Mouse (Mus musculus) layer of hippocampus, adult 8-10 months (tissue): ENCODE data around the gene Ccm2l. TPM values are rescaled to one million over a fixed set of nuclear protein-coding genes. Genes with fewer than 3 reads are reported as not detected.

ENCODE experiments used
- DNase-seq, 2 experiments: peaks; one replicate each; pipeline ENCODE4 v3.0.0; 2022; ENCODE audit warnings: low spot score in 2 of 2
- total RNA-seq, 4 experiments: library from RNA; stranded (reverse); gene quantifications; 2 replicates each; pipeline ENCODE4 v1.2.4; 2022

Ccm2l gene
- total RNA-seq, 4 experiments from 2014 or later: 4.9 to 6.4 (median 5.6) TPM

DNA sequence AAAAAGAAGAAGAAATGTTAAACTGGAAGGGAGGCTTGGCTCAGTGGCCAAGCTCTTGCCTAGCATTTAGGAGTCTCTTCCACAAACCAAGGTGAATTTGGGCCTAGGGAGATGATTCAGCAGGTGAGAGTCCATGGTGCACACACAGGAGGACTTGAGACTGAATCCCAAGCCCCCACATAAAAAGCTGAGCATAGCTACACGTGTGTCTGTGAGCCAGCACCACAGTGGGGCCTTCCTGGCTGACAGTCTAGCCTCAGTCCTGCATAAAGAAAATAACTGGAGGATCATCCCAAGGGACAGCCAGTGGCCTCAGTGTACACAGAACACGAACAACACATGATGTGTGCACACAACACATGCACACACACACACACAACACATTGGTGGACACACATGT, 23.6 kb downstream of the Ccm2l start:
- DNase-seq: no peak

DNA sequence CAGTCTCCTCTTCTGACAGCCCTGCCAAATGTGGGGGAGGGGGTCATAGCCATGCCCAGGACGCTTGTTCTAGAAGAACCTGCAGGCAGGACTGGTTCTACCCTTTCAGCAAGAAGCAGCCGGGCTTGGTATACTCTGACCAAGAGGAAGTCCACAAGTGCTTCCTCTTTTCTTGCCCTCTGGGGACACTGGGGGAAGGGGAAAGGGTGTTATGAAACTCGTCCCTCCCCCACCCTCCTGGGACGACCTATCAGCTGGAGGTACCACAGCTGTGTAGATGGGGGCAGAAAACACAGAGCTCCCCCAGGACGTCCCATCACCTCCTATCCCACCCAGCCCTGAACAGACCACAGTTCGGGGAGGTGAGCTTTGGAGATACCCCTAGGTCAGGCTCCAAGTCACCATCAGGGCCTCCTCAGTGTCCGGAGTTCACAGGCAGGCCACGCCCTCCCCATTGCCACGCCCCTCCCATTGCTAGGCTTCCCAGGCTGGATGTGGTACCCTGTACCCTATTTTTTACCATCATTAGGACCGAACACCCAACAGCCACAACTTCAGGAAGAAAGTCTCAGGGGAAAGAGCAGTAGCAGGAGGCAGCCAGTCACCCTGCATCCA, 24.9 kb downstream of the Ccm2l start:
- DNase-seq: no peak

DNA sequence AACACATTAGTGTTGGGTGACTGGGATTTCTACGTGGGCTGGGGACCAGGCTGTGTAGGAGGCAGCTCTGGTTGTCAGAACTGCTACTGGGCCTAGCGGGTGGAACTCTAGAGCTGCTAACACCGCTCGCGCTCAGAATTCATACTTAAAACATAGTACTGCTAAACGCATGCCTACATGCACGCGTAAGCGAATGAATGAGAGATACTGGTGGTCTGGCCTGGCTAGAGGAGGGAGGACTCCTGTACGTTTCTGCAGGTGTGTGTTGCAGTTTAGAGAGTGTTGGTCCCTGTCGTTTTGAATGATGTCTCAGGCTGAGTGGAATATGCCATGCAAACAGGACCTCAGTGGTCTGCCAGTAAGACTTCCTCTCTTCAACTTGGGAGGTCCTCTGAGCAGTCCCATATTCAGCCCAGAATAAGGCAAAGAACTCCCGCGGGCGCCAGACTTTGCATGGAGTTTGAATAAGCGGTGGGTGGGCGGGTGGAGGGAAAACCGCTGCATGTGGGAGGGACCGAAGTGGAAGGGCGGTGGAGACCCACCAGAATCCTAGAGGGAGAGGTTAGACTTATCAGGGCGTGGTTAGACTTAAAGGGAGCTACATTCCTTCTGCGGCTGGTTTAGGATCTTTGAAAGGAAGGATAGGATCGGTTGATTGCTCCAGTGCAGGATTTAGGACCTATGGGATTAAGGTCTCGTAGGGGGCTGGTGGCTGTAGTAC, 41.5 kb downstream of the Ccm2l start:
- no peak for DNase-seq

DNA sequence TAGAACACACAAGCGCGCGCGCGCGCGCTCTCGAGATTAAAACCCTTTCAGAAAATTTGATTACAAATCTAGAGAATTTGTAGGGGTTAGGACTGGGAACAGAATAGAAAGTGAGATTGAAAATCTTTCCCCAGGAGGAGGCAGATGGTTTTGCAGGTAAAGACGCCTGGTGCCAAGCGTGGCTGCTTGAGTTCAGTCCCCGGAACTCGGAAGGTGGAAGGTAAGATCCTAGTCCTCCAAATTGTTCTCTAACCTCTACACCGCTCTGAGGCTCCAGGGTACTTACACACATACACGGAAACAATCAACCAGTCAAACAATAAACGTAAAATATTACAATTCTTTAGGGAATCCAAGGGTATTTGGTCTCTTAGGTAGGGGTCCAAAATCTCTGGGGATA, 42.0 kb downstream of the Ccm2l start:
- DNase-seq: no peak

- DNase-seq: no peak
Measured at GRCm38 (mm10) chr2:153108313-153109264, 42.8 kb downstream of the Ccm2l start, which contains the start of gene Hck. Gene Hck, plus strand, starts transcription at chr2:153108468.

- no peak for DNase-seq
Measured at GRCm38 (mm10) chr2:153109596-153109995, 43.8 kb downstream of the Ccm2l start.

DNA sequence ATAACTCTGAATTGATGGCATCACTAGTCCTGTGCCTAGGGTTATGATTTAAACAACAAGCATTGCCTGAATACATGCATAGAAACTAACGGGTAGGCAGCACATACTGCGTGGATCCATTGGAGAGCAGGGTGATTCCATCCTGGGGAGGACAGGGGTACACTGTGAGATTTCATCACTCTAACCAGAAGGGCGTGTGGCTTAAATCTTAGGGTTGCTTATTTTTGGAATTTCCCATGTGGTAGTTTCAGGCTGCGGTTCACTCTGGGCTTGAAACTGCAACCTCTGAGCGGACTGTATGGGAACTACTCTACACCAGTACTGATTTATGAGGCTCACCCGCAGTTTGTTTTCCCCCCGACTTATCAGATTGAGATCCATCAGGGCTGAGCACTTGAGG, 45.5 kb downstream of the Ccm2l start:
- no peak for DNase-seq

- no peak for DNase-seq
Measured at GRCm38 (mm10) chr2:153115679-153116081, 49.9 kb downstream of the Ccm2l start.

DNA sequence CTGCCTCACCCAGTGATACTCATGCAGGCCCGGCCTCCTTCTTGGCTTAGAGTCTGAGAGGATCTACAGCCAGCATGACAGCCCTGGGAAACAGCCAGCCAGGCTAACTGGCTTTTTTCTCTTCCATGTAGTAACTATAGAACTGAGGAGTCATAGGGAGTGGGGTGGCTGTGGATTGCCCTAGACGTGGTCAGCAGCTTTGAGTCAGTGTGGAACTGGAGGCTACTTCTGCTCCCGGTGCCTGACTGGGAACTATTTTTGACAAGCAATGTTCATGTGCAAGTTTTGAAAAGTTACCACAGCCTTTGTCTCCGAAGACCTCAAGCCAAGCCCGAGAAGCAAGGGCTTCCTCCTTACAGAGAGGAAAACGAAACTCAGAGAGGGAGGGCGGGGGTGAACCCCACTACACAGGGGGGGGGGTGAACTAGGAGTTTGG, 51.3 kb downstream of the Ccm2l start:
- DNase-seq: no peak

DNA sequence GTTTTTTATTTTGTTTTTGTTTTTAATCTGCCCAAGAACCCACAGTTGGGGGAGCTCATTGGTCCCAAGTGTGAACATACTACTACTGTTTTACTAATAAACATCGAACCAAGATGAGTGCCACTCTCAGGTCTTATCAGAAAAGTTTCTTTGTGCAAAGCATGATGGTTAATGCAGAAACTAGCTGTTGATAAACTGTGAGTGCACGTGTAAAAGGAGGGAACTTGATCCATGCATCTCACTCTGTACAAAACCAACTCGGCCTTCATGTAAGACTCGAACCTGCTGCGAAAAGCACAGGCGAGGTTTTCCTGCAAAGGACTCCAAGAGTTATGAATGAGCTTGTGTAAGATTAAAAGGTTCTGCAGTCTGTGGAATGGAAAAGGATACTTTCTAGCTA, 53.7 kb downstream of the Ccm2l start:
- no peak for DNase-seq

DNA sequence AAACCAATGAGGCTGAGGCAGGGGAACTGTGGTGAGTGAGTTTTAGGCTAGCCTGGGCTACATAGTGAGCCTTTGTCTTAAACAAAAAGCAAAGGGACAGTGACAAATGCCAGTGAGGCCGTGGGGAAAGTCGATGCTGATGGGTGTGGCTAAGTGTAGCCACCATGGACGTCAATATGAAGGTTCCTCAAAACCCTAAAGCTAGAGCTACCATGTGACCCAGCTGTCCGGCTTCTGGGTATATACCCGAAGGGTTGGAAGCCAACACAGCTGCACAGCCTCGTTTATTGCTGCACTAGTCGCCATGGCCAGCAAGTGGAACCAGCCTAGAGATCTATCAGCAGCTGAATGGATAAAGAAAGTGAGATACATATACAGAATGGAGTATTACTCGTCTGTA, 54.4 kb downstream of the Ccm2l start:
- DNase-seq: no peak

DNA sequence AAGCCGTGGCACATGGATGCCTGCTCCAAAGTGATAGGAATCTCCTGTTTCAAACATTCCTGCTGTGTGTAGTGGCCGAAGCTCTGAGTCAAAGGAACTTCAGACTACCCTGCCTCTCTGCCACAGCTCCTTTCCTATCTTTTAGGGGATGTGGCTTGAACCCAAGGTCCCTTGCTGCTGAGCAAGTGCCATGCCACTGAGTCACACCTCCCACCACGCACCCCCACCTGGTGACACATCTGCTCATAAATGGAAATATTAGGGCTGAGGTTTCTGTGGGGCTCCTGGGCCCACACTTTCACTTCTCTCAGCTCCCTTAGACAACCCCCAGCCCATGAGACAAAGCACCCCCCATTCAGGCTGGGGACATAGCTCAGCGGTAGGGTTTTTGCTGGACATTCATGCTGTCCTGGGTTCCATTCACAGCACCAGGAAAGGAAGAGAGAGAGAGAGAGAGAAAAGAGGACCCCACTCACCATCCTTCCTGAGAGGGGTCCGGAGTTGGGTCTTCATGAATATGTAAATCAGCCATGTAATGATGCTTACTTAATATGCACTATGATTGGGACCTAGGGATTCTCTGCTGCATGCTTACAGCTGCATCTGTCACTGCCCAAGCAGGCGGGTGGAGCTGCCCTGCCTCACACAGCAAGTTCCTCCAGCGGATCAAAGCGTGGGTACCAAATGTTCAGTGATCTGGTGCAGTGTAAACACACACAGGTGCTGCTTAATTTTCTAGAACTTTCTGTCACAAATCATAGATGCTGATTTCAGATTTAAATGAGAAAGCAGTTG, 56.3 kb downstream of the Ccm2l start:
- no peak for DNase-seq

DNA sequence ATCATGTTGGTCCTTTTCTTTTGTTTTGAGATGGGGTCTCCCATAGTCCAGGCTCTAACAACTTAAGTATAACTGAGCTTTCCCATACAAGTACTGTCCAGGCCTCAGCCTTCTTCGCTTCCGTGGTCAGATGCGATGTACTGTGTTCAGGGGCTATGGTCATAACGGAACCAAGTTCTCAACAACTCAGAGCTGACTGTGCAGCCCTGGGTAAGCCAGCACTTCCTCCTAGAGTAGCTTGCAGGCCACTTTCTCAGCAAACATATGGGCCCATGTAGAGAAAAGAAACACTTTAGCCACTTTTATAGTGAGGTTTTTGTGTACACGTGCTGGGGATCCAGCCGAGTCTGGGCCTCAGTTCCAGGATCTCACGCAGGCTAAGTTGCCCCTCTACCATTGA, 56.9 kb downstream of the Ccm2l start:
- DNase-seq: no peak

DNA sequence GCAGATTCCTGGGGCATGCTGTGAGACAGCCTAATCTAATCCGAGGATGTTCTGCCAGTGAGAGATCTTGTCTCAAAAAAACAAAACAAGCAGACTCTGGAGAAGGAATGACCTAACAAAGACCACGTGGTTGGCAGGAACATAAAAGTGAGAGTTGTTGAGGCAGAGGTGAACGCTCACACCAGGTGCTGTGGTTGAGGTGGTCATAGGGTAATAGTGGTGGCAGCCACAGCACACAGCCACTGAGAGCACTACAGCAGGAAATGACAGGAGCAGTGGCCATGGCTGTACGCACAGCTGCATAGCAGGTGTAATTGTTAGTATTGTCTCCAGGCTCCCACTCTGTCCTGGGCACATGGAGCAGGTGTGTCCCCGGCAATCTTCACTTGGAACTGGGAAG, 60.1 kb downstream of the Ccm2l start:
- DNase-seq: no peak

DNA sequence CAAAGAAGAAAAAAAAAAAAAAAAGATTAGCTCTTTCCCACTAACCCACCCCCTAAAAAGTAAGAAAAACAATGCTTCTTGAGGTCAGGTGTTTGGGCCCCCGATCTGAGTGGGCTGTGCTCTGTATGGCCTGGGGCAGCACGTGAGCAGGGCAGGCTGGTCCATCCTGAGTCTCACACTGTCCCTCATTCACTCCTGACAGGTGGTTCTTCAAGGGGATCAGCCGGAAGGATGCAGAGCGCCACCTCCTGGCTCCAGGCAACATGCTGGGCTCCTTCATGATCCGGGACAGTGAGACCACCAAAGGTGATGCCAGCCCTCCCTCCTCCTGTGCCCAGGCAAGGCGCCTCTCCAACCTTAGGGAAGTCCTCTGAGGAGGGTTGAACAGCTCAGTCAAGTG, 65.3 kb downstream of the Ccm2l start:
- no peak for DNase-seq

Other genes with a start within 250 kb of the Ccm2l start
- gene Bcl2l1, start 234.2 kb upstream of the Ccm2l start, total RNA-seq: 100 to 1,000 TPM; 124 to 140 (median 132) TPM
- 1 to 10 TPM; 1.2 to 2.3 (median 1.7) TPM for gene Tpx2, start 218.0 kb upstream of the Ccm2l start, total RNA-seq
- not detected for gene Mylk2, start 154.6 kb upstream of the Ccm2l start, total RNA-seq
- under 1 TPM; 0.50 to 0.96 (median 0.78) TPM for gene Foxs1, start 132.7 kb upstream of the Ccm2l start, total RNA-seq
- gene Dusp15, start 114.3 kb upstream of the Ccm2l start, total RNA-seq: 10 to 100 TPM; 11.5 to 15.4 (median 12.6) TPM
- 1 to 10 TPM in 3 of 4 experiments, under 1 TPM in 1; 0.95 to 1.9 (median 1.5) TPM for gene Ttll9, start 103.5 kb upstream of the Ccm2l start, total RNA-seq
- gene Pdrg1, start 50.5 kb upstream of the Ccm2l start, total RNA-seq: 10 to 100 TPM; 39.5 to 56.6 (median 50.7) TPM
- gene Xkr7, start 34.1 kb upstream of the Ccm2l start, total RNA-seq: 1 to 10 TPM; 1.4 to 2.3 (median 2.0) TPM
- 1 to 10 TPM; 1.6 to 5.9 (median 3.6) TPM for gene Hck, start 42.5 kb downstream of the Ccm2l start, total RNA-seq
- 100 to 1,000 TPM in 3 of 4 experiments, 10 to 100 TPM in 1; 93.5 to 116 (median 103) TPM for gene Tm9sf4, start 95.3 kb downstream of the Ccm2l start, total RNA-seq
- 10 to 100 TPM; 22.1 to 24.5 (median 23.5) TPM for gene Tspyl3, start 159.5 kb downstream of the Ccm2l start, total RNA-seq
- 1 to 10 TPM; 6.6 to 7.2 (median 6.7) TPM for gene Plagl2, start 175.5 kb downstream of the Ccm2l start, total RNA-seq
- gene Pofut1, start 175.6 kb downstream of the Ccm2l start, total RNA-seq: 10 to 100 TPM; 20.7 to 22.4 (median 21.6) TPM
- gene Kif3b, start 225.5 kb downstream of the Ccm2l start, total RNA-seq: 10 to 100 TPM; 46.6 to 58.4 (median 52.2) TPM